Mouse (Mus musculus) frontal cortex, postnatal 10 days (tissue): ENCODE results near the gene Slc17a9.

Experiments used
- DNase-seq, 2 experiments: peaks; one replicate each; pipeline ENCODE4 v3.0.0; 2022; ENCODE audit warnings: low spot score in 2 of 2, mixed read lengths in 1 of 2

The Slc17a9 gene

GRCm38 (mm10) chr2:180724585-180725413 is at the start of gene Slc17a9:
Slc17a9 (plus strand) TSS chr2:180725263.
- no peak for DNase-seq

- no peak for DNase-seq
These were observed 48.4 kb upstream of the Slc17a9 start for GRCm38 (mm10) chr2:180676706-180677105.

DNA sequence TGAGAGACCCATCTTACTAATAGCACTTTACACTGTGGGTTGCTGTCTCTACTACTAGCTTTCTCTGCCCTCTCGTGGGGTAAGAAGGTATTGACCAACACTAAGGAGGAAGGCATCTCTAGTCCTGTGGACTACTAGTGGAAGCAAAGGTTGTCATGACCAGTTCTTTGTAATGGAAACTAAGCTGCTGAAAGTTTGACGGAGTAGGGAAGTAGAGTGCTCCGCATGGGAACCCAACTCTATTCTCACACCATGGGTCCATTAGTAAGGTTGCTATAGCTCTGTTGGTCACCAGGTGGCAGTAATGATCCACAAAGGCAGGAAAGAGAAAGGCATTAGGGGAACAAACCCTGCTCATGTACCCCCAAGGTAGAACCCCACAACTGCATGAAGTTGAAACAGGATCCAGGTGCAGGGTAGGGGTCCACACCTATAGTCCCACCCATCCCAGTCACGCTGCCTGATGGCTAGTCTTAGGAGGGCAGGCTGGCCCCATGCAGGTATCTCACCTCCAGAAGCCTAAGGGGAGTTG is 46.4 kb upstream of the Slc17a9 start:
- DNase-seq: peak; percentile 57 to 67

DNA sequence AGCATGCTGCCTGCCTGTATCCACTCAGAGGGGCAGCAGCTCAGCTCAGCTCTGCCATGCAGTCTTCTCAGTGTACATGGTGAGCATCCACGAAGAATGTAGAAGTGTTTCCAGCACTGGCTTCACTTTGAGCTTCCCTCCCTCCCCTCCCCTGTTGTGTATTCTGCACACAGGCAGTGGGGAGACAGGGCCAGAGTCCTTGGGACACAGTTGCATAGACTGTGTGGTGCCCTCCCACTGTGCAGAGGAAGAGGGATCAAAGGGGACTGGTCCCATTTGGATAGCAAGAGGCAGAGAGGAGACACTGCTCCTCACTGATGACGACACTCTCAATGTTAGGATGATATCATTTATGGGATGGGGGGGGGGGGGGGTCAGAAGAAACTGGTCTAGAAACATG is 43.8 kb upstream of the Slc17a9 start:
- no peak for DNase-seq

DNA sequence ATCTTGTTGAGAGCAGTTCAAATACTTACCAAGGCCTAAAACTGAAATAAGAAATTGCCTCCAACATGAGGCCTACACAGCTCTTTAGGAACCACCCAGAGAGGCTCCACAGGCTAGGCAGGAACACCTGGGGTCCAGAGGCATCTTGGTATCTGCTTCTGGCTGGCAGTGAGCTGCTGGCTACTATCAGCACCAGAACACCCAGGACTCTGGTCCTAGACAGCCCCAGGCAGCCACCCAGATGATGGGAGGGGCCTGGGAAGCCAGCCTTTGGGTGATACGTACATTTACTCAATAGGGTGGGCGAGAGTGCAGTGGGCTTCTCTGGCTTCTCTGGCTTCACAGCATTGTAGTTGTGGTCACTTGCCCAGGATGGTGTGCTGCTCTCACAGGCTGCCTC is 41.5 kb upstream of the Slc17a9 start:
- no peak for DNase-seq

DNA sequence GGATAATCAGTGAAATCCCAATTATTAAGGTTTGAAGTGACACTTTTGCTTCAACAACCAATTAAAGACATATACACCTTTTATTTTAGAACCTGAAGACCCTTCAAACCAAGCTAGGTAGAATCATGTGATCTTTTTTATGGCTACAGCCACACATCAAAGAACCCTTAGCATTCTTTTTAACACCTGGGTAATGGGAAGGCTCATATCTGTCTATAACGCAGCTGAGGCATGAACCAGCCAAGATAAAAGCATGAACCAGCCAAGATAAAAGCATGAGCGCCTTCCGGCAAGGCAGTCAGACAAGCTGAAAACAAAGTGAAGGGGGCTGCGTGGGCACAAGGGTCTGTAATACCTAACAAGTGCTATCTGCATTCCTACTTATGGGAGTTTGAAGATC is 41.0 kb upstream of the Slc17a9 start:
- no peak for DNase-seq

- DNase-seq: no peak
These were observed 35.2 kb upstream of the Slc17a9 start for GRCm38 (mm10) chr2:180689841-180690240.

DNA sequence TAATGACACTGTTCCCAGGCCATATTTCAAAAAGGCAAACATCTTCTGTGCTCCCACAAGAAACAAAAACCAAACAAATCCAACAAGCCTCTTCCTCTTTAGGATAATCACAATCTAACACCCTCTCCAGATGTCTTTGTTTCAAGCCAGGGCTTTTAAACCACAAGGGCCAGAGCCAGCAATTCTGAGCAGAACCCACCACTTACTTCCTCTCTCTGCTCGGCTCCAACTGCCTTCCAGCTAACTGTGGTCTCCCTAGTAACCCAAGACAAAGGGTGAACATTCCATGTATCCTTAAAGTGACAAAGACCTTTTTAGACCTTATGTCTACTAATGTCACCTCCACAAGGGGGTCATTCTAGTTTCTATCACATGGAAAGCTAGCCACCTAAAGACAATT is 32.4 kb upstream of the Slc17a9 start:
- no peak for DNase-seq

DNA sequence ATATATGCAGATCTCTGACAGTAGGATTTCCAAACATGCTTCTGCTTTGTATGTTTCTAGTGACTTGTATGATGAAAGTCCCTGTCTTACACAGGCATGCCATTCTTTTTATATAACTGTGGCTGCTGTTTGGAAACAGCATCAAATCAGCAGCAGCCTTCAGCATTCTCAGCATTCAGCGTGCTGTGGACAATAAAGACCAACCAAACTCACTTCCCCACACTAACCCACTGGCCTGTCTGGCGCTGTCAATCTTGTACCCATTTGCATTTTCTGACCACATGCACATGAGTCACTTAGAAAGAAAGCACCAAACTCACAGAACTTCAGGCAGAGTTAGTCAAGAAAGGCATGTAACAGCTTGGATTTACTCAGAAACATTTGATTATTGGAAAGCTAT is 29.9 kb upstream of the Slc17a9 start:
- no peak for DNase-seq

DNA sequence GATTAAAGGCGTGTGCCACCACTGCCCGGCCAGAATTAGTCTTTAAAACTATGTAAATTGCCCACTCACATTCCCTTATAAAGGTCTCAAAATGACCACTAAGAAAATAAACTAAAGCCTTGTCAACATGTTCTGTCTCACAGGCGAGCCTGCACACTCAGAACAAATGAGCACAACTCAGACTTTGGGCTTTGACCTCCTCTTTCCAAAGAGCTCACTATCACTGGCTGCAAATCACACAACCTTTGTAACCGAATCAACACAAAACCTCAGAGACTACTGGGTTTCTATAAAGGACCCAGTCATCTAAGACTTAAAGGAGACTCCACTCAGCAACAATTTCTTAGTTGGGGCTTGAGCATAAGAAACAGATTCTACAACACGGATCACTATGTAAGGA is 24.6 kb upstream of the Slc17a9 start:
- DNase-seq: no peak

GRCm38 (mm10) chr2:180701053-180701766 is 23.9 kb upstream of the Slc17a9 start:
- DNase-seq: no peak

DNA sequence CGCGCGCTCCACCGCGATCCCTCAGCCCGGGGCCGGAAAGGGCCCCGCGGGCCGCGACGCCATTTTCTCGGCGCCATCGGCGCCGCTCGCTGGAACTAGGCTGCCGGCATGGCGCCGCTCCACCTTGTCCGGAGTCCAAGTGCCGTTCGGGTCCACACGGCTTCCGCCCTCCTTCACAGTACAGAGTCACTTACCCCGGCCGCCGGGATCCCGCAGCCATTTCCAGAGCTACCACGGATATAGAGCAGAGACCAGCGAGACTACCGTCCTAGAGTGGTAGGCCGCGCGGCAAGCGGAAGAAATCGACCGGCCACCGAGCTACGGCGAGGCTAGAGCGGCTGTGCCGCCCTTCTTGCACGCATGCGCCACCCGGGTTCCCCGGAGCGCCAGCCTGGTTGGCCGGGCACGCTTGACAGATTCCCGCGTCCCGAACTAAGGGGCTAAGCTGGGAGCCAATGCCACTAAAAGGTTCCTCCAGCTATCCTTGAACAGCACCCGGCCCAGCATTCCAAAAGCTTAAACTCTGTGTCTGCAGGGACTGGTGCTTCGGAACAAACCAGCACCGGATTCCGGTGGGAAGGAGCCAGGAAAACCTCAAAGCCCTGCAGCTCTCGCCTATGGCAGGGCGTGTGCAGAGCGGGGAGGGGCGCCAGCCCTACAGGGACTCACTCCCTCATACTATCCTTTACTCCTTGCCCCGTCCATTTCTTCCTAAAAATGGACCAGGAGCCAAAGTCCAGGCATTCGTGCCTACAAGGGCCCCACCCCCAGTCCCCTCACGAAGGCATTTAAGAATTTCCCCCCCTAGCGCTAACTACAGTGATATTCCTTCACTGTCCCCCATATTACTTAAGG is 23.1 kb upstream of the Slc17a9 start:
- peak; percentile 83 to 89 for DNase-seq

DNA sequence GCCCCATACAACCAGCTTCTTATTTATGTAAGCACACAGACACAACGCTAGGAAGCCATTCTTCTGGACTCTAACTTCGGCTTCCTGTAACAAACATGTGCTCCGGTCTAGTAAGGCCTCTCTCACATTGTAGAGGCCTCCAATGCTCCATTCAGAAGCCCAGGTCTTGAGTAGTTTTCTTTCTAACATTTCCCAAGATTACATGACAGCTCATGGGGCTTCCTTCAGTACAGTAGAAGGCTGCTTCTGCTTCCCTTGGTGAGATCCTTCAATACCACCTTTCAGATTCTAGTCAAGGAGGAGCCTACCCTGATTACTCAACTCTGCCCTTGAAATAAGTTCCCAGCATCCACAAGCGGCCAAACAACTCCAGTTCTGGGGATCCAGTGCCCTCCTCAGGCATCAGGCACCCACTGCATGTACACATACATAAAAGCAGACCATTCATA is 22.3 kb upstream of the Slc17a9 start:
- no peak for DNase-seq

- DNase-seq: no peak
These were observed 21.9 kb upstream of the Slc17a9 start for GRCm38 (mm10) chr2:180703175-180703574.

DNA sequence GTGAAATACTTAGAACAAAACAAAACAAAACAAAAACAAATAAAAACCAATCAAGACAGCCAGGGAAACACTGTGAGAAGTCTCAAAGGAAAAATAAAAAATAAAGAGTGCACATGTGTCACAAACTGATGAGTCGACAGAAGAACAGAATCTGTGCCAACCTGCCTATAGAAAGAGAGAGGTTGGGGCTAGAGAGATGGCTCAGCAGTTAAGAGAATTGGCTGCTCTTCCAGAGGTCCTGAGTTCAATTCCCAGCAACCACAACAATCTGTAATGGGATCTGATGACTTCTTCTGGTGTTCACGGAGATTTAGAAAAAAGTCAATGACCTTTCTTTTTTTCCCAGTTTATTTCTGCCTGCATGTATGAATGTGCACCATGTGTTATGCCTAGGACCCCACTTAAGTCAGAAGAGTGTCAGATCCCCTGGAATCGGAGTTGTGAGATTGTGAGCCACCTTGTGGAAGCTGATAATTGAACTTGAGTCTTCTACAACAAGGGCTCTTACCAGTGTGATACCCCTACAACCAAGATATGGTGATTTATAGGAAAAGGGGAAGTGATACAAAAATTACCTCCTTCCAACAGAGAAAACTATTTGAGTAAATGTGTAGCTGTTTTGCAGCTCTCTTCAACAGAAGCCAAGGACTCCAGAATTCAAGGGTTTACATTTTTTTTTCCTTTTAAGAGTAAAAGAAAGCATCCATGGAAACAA is 21.3 kb upstream of the Slc17a9 start:
- no peak for DNase-seq

DNA sequence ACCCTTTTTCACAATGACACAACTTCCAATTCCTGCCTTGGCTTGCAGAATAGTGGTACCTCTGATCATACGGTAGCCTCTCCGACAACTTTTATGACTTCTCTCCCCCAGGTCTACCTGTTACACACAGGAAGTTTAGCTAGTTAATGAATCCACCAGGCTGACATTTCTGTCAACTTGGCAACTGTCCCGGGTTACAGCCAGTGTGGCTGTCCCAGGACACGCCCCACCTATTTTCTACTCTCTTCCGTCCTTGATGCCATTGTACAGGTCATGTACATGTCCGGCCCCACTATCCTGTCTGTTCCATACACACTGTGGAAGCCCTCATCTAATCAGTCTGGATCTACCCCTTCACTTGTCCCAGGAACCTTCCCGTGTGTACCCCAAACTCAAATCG is 20.5 kb upstream of the Slc17a9 start:
- no peak for DNase-seq

DNA sequence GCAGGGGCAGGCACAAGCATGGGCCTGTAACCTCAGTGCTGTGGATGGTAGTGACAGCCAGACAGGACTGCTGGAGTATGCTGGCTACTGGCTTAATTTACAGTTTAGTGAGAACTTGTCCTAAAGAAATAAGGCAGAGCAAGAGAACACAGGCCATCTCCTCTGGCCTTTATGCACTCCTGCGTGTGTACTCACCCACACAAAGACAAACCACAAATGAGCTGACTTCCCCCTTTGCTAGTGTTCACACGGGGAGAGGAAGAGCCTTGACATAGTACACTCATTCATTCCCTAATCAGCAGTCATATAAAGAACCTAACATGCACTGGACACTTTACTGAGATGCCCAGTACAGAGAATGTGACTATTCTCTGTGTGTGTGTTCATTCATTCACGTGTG is 20.0 kb upstream of the Slc17a9 start:
- no peak for DNase-seq

DNA sequence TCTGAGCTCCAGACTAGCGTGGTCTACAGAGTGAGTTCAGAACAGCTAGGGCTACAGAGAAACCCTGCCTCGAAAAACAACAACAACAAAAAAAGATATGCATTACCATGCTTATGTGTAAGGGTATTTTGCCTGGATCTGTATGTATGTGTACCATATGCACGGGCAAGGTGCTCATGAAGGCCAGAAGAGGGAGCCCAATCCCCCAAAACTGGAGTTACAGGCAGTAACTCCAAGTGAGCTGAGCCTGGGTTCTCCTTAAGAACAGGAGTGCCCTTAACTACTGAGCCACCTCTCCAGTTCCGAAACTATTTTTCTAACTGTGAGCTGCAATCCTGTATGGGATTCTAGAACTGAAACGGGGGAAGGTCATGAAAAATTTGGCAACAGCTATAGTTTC is 19.1 kb upstream of the Slc17a9 start:
- DNase-seq: no peak

DNA sequence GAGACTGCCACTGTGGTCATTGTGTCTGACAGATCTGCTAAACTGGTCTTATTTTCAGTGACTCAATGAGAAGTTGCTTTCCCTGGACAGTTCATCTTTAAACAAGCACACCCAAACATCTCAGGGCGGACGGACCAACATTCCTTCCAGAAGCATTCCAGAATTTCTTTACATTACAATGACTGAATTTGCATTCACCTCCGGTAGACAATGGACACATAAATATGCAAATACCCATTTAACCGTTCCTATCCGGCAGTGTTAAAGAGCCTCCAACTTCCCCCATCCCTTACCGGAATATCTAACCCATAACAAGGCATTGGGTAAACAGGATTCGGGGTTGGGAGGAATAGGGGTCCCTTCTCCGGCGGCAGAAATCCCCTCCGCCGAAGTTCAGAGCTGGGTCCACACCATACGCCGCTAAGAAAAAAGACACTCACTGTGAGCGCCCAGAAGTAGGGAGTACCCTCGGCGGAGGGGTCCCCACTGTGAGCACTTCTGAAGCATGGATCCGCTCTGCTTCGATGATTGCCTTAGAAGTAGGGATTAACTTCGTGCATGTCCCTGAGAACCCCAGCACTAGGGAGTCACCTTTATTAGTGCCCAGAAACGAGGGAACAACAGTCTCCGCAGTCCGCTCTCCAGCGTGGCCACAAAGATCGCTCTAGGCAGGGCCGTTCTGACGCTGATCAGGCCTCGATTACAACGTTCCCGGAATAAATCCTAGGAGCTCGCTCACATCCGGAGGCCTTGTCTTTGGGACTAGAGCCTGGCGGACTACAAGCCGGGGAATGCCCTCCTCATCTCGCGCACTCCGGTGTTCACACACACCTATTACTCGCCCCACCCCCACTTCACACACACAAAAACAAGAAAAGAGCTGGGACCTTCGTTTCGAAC is 15.8 kb upstream of the Slc17a9 start:
- no peak for DNase-seq

DNA sequence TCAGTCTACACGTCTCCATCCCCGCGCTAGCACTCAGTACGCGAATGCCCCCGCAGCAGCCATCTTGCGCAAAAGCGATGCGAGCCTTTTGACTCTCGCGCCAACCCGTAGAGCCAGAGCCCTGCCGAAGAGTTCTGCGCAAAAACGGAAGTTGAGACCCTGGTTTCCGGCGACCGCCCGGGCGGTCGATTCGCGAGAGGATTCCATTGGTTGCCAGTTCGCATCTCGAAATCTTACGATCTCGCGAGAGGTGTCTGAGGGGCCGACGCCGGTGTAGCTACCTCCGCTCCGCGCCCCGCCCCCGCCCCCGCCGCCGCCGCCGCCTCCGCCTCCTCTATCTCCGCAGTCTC is 15.2 kb upstream of the Slc17a9 start, which contains the start of the genes Dido1 and Gid8:
Gene Dido1, minus strand, starts transcription at position 77 of the 350 bp plus-strand sequence.
Gene Gid8, plus strand, starts transcription at position 195 of the 350 bp plus-strand sequence.
- peak; percentile 89 to 94 for DNase-seq
